In genomic region chr8:126592771-126593571, GRCm38 (mm10) we compare ENCODE assay signal across 8 mouse cellular contexts. TPM values are rescaled to one million over a fixed set of nuclear protein-coding genes. Genes with fewer than 3 reads are reported as not detected.
DNase-seq lines count a peak whose midpoint lies in the region; ATAC-seq and TF ChIP-seq lines count a peak whose summit lies in the region.

No protein-coding gene starts in this region.

- H3K36me3 ChIP-seq in ES-E14 (ENCODE audit: control insufficient read depth, insufficient read depth, low read length, poor library complexity, severe bottlenecking) = peaks cover 21% of the 10 kb centered on the region
- peaks cover 40% of the 10 kb centered on the region for H3K36me3 ChIP-seq in heart, embryonic 14.5 days (ENCODE audit: control insufficient read depth, insufficient read depth, low read length)
- no peaks in the 10 kb centered on the region for H3K36me3 ChIP-seq in midbrain, embryonic 15.5 days (replicated peaks)
- peaks cover 4% of the 10 kb centered on the region; the same call in 1 of the 2 replicates for H3K36me3 ChIP-seq in thymus, adult 2 months (ENCODE audit: control insufficient read depth, insufficient read depth, low read length)

- peak overlapping the region; percentile 86 for H3K27ac ChIP-seq in ES-E14 (ENCODE audit: insufficient read depth, low read depth, low read length, poor library complexity, severe bottlenecking)
- peak overlapping the region; percentile 97 to 100 for H3K27ac ChIP-seq in heart, embryonic 14.5 days (replicated peaks in 1 of 2; ENCODE audit: control insufficient read depth in 1 of 2, insufficient read depth in 1 of 2, low read depth in 2 of 2, low read length in 2 of 2)
- H3K27ac ChIP-seq in midbrain, embryonic 15.5 days = peak overlapping the region; percentile 99
- H3K27ac ChIP-seq in thymus, adult 2 months (ENCODE audit: control insufficient read depth, insufficient read depth, low read length) = peak overlapping the region; percentile 93

- peak overlapping the region; percentile 85 for H3K4me2 ChIP-seq in heart, embryonic 14.5 days (ENCODE audit: low read length)
- peak overlapping the region; percentile 99 for H3K4me2 ChIP-seq in midbrain, embryonic 15.5 days

- DNase-seq in adrenal gland, adult 18-20 months (ENCODE audit: low spot score in 2 of 2) = peak; percentile 47 to 52
- no peak for DNase-seq in adrenal gland, postnatal 4 days (ENCODE audit: low spot score in 2 of 2)
- no peak for DNase-seq in ES-E14 (ENCODE audit: low read depth, low spot score)
- DNase-seq in cerebellum, postnatal 4 days (ENCODE audit: low spot score in 2 of 2) = peak; percentile 42 to 66
- peak; percentile 59 to 60 for DNase-seq in layer of hippocampus, postnatal 36 days
- peak; percentile 57 for DNase-seq in thymus, adult 2 months

- H3K4me1 ChIP-seq in ES-E14 (ENCODE audit: control insufficient read depth in 2 of 2, insufficient read depth in 2 of 2, low read length in 2 of 2, poor library complexity in 1 of 2) = peaks cover 4 to 23% of the 10 kb centered on the region in 2 experiments; a peak in 2 of 4 replicates
- peaks cover 25 to 27% of the 10 kb centered on the region in 2 experiments for H3K4me1 ChIP-seq in heart, embryonic 14.5 days (ENCODE audit: control insufficient read depth in 2 of 2, insufficient read depth in 2 of 2, low read length in 2 of 2)
- peaks cover 66% of the 10 kb centered on the region for H3K4me1 ChIP-seq in midbrain, embryonic 15.5 days
- H3K4me1 ChIP-seq in thymus, adult 2 months (replicated peaks; ENCODE audit: control insufficient read depth, insufficient read depth, low read length) = peaks cover 26% of the 10 kb centered on the region

- TF ChIP-seq POLR2A in thymus, adult 2 months (IDR thresholded peaks at IDR 0.05; ENCODE audit: control insufficient read depth, extremely low read depth, insufficient read depth, low read length, poor library complexity) = no peak

- no peaks in the 10 kb centered on the region for H3K27me3 ChIP-seq in heart, embryonic 14.5 days (ENCODE audit: control insufficient read depth, insufficient read depth, low read length)
- H3K27me3 ChIP-seq in midbrain, embryonic 15.5 days (replicated peaks) = no peaks in the 10 kb centered on the region
- H3K27me3 ChIP-seq in thymus, adult 2 months (ENCODE audit: control insufficient read depth, insufficient read depth, low read length) = no peaks in the 10 kb centered on the region

- in situ Hi-C loops in ES-E14 (cut with MboI; ENCODE audit: low sequenced_read_pairs in 2 of 2, unreplicated experiment in 2 of 2) = no loop called here

- no peak for ATAC-seq in heart, embryonic 14.5 days (ENCODE audit: insufficient number of reproducible peaks, insufficient read depth, low FRiP score, low read depth)
- ATAC-seq in midbrain, embryonic 15.5 days (replicated peaks) = no peak

- H3K9ac ChIP-seq in ES-E14 (ENCODE audit: insufficient read depth, low read depth, low read length, poor library complexity, severe bottlenecking) = peak overlapping the region; percentile 85
- H3K9ac ChIP-seq in heart, embryonic 14.5 days (ENCODE audit: low read length) = peak overlapping the region; percentile 100
- peak overlapping the region; percentile 96 for H3K9ac ChIP-seq in midbrain, embryonic 15.5 days

- peak overlapping the region; percentile 80 to 85 for H3K4me3 ChIP-seq in ES-E14 (ENCODE audit: insufficient read depth in 1 of 2, low read depth in 1 of 2, low read length in 2 of 2, poor library complexity in 1 of 2, severe bottlenecking in 1 of 2)
- H3K4me3 ChIP-seq in heart, embryonic 14.5 days (ENCODE audit: control insufficient read depth in 1 of 2, insufficient read depth in 1 of 2, low read depth in 1 of 2, low read length in 2 of 2) = peak overlapping the region; percentile 81 to 100
- H3K4me3 ChIP-seq in midbrain, embryonic 15.5 days = peak overlapping the region; percentile 60
- H3K4me3 ChIP-seq in thymus, adult 2 months (ENCODE audit: control insufficient read depth, insufficient read depth, low read length) = peak overlapping the region; percentile 97

- TF ChIP-seq CTCF in thymus, adult 2 months (IDR thresholded peaks at IDR 0.05; ENCODE audit: borderline replicate concordance, control insufficient read depth, extremely low read depth, insufficient read depth, low read length, poor library complexity) = no peak

- under 1% methylated on average over 98 of the region's 113 CpGs for WGBS in heart, embryonic 14.5 days
- WGBS in midbrain, embryonic 15.5 days = under 1% methylated on average over 97 of the region's 113 CpGs
- WGBS in thymus, adult 2 months = 5% methylated on average over 113 of the region's 113 CpGs

- no peaks in the 10 kb centered on the region for H3K9me3 ChIP-seq in ES-E14 (ENCODE audit: control insufficient read depth, insufficient read depth, low read depth, low read length)
- H3K9me3 ChIP-seq in heart, embryonic 14.5 days (ENCODE audit: control insufficient read depth, low read length) = no peaks in the 10 kb centered on the region
- H3K9me3 ChIP-seq in midbrain, embryonic 15.5 days = no peaks in the 10 kb centered on the region

TF ChIP-seq in ES-E14, 5 proteins besides CTCF, POLR2A, EP300 and RAD21:
- no peak for TF ChIP-seq ZNF384 (IDR thresholded peaks at IDR 0.05; ENCODE audit: low read depth, low read length)
- TF ChIP-seq ZC3H11A (IDR thresholded peaks at IDR 0.05; ENCODE audit: borderline replicate concordance, low read depth, low read length) = no peak
- TF ChIP-seq CHD2 (IDR thresholded peaks at IDR 0.05; ENCODE audit: low read depth, low read length) = no peak
- TF ChIP-seq HCFC1 (IDR thresholded peaks at IDR 0.05; ENCODE audit: borderline replicate concordance, insufficient read depth, low read length) = 0 out of 2 replicates have a peak, but pooled peaks have one; percentile 34

RNA-seq across cellular contexts. Expression of gene Irf2bp2, which starts 0.8 kb away (rescaled TPM):
- 100 to 1,000 TPM; 118 to 119 TPM for total RNA-seq in adrenal gland, adult 18-20 months (2021)
- 100 to 1,000 TPM; 115 to 119 TPM for total RNA-seq in adrenal gland, postnatal 4 days (2021)
- 21.9 and 25.7 TPM in 2 replicates for total RNA-seq in ES-E14 (2012; rRNA removed)
- 8.1 and 9.1 TPM in 2 replicates for polyA plus RNA-seq in heart, embryonic 14.5 days (2014; fragmentation: Nextera tagmentation; extraction: Ambion mirVana)
- 10 to 100 TPM; 61.4 to 61.6 TPM for total RNA-seq in layer of hippocampus, postnatal 36 days (2021)
- polyA plus RNA-seq in midbrain, embryonic 15.5 days (2015; fragmentation: Nextera tagmentation; extraction: Ambion mirVana) = 9.7 and 10.0 TPM in 2 replicates
- 71.7 and 113 TPM in 2 replicates for polyA plus RNA-seq in thymus, adult 2 months (2012; rRNA removed)

Comparison
In these comparisons a context has a peak if more than half of its experiments do, and no peak if none do; other contexts are left out.
1. DNase-seq: peak in adrenal gland, adult 18-20 months (2 of 2), cerebellum, postnatal 4 days (2 of 2), layer of hippocampus, postnatal 36 days (2 of 2) and thymus, adult 2 months (single experiment); none in adrenal gland, postnatal 4 days (0 of 2) and ES-E14 (single experiment).
2. Peak in every context shown above with its lines, with median percentiles within 50 percentile points of each other: H3K27ac ChIP-seq, H3K4me3 ChIP-seq and H3K9ac ChIP-seq.